Mouse (Mus musculus) liver, adult 2 months (tissue): Measurements from ENCODE around the gene Tmc3.

Source experiments
- CTCF ChIP-seq: fragments of 200-500 bp; IDR thresholded peaks from 2 replicates; pipeline ENCODE4 v1.5.1; 2011; ENCODE audit warnings: low read depth, low read length, control low read depth
- POLR2A ChIP-seq: fragments of 200-500 bp; IDR thresholded peaks from 2 replicates; pipeline ENCODE4 v1.6.1; 2011; ENCODE audit warnings: low read length, control low read depth; ENCODE audit not compliant: insufficient read depth; ENCODE audit errors: extremely low read depth

GRCm38 (mm10) chr7:83549353-83549774, 35.4 kb upstream of the Tmc3 start:
- TF ChIP-seq POLR2A (no peak), CTCF (no peak)
